Mouse (Mus musculus): ENCODE data around the gene Vsir.
A peak's percentile ranks its signal among the peaks of the same experiment; 100 is the strongest.

Vsir gene

DNA sequence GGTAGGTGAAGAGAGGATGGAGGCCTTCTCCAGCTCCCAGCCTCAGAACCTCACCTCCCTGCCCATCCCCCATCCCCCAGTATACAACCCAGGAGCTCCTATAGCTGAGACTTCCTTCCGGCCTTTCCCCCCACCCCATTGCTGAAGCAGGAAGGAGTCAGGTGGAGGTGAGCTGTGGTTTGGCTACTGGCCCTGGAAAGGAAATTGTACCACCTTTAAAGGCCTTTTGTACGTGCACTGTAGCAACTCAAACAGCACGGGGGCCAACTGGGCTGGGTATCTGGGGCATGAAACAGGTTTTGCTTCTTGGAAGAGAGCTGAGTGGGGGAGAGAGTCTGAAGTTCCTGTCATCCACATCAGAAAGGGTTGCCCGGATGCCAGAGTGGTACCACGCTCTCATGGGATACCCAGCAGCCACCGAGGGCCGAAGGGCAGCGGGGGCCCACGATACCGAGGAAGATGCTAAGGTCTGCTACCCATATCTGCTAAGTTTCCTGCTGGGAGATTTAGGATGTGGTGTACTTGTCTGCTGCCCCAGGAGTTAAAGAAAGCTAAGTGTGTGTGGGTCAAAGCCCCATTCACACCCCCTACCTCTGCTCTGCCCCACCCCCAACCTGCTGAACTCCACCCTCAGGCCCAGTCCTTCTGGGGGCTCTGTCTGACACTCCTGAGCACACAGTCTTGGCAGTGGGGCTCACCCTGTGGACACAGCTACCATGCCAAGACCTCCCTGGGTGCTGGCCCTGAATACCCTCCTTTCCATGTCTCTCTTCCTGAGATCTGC is 34.7 kb downstream of the Vsir start:
- DNase-seq (ENCODE audit: low spot score in 2 of 2): no peak

DNA sequence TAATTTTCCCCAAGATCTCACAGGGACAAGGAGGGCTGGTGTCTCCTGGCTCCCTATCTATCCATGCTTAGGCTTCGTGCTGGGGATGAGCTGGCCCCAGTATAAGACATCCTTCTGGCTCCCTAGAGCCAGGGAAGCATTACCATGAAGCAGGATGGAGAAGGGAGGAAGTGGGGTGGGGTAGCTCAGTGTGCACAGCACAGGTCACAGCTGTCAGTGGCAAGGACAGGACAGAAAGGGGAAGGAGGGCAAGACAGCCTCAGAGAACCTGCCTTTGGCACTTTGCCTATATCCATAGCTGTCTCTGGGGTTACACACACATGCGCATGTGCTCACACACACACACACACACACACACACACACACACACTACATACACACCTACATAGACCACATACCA is 41.7 kb downstream of the Vsir start:
- no peak for DNase-seq (ENCODE audit: low spot score in 2 of 2)

DNA sequence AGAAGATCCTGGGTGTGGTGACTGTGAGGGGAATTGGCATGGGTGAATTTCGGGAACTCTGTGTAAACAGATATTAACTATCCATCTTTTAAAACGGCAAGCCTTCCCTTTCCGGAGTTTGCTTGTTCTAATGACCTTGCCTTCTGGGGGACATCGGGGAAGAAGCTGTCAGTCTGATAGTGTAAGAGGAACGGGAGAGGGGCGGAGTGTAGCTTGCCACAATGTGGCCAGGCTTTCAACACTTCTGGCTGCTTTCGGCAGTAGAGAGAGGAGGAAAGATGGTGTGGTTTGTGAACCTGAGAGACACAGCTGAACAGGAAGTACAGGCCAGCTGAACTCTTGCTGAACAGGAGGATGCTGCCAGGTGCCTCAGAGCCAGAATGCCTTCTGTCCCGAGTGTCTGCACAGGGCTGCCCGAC is 42.8 kb downstream of the Vsir start:
- DNase-seq (ENCODE audit: low spot score in 2 of 2): no peak

DNA sequence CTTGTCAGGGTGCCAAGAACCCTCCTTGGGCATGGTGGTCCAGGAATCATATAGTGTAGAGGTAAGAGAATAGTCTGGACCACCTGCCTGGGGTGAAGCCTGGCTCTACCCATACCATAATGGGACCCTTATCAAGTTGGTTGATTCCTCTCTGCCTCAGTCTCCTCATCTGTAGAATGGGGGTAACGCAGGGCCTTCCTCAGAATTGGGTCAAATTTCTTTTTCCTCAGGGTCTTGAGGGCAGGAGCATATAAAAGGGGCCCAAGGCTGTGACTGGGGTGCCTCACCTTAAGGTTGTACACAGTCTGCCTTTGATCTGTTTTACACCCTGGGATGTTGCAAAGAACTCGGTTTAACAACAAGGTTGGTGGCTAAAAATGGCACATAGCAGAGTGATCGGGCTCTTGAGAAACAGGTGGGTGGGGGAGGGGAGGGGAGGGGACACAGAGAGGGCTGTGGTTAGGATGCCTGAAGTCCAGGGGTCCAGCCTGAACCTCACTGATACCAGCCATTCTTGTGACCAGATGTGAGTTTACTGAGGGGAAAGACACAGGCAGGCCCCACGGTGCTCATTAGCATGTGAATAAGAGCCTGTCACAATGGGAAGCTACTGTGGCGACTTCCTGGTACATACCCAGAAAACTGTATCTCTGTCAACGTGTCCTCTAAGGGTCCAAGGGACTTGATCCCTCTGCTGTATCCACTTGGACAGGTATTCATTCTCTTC is 43.7 kb downstream of the Vsir start:
- DNase-seq (ENCODE audit: low spot score in 2 of 2): no peak

DNA sequence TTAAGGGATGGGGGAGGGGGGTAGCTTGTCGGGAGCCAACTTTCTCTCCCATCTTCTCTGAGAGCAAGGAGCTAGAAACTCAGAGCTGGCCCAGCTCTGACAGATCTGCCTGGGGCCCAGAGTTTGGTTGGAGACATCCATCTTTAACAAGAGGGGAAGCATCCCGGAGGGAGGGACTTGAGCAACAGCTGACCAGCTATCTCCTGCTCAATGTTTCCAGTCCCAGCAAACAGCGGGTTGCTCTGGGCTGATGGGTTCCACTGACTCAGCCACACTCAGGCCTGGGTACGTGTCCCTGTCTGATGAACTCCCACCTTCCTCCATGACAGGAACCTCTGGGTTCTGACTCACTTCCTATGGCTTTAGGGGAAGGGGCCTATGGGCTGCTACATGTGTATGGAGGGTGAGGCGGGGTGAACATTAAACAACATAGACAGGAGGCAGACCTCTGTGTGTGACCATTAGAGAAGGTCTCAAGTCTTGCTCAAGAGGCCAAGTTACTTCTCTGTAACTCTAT is 44.3 kb downstream of the Vsir start:
- DNase-seq (ENCODE audit: low spot score in 2 of 2): no peak

DNA sequence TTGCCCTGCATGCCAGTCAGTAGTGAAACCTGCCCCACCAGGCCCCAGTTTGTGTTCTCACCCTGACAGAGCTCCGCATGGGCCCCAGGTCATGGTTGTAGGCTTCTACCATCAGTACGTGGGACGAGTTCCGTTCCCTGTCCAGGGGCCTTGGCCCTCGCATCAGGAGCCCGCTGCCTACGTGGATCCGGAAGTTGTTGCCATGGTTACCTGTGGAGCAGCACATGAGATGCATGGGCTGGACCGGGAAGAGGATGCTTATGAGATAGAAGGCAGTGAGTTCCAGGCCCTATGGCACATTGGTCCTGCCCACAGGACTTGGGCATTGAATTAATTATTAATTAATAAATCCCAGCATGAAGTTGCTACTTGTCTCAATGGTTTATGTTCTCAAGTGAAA is 45.0 kb downstream of the Vsir start:
- DNase-seq (ENCODE audit: low spot score in 2 of 2): no peak

DNA sequence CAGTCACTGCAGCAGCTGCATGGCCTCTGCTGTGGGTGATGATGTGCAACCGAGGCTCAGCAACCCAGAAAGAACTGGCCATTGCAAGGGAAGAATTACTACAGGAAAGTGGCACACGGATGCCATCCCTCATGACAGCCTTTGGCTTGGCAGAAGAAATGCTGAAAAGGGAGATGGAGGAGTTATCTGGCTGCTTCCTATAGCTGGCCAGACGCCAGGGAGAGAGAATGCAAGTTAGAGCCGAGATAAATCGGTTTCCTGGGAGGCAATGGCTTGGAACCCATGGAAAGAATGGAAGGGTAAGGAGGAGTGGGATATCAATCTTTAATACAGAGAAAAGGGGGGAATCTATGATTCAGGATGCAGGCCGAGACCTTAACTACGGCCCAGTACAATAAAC is 48.3 kb downstream of the Vsir start:
- no peak for DNase-seq (ENCODE audit: low spot score in 2 of 2)

DNA sequence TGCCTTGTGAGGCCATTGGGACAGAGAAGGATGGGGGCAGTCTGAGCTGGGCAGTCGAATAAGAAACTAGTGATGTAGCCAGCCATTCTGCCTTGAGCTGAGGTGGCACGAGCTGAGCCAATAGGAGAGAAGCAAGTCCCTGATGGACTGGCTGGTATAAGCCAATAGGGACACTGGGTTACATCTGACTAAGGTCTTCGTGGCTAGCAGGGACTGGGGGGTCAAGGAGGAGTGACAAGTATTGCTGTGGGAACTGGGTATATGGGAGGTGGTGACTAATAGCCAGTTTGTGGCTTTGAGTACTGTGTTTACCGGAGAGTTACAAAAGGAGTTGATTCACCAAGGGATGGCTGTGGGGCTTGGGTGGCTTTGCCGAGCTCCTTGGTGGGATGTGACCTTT is 49.0 kb downstream of the Vsir start:
- DNase-seq (ENCODE audit: low spot score in 2 of 2): no peak

DNA sequence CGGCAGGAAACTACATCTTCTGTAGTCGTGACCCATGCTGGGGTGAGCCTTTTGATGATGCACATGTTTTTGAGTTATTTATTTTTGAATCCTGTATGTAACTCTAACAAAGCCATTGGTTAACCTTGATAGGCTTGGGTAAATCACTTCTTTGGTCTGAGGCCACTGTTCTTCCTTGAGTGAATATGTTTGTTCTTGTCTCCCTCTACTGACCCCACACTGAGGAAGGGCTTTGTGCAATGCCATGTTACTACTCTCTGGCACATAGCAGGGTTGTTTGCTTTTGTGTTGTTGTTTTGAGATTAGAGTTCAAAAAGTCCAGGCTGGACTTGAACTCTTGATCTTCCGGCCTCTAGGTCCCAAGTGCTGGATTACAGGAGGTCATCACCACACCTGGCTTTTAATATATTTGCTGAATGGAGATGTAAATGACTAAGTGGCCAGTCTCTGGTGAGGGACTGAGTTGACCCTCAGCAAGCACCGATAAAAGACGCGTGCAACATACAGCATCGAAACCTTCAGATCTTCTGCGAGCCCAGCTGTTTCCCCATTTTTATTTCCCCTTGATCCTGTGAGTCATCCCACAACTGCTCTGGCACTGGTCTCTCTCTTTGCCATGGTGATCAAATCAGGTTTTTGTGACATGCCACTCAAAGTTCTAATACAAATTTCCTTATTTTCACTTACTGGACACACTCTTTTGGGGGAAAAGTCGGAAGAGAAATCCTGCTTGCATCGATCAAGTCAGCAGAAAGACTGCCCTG is 51.6 kb downstream of the Vsir start:
- no peak for DNase-seq (ENCODE audit: low spot score in 2 of 2)

DNA sequence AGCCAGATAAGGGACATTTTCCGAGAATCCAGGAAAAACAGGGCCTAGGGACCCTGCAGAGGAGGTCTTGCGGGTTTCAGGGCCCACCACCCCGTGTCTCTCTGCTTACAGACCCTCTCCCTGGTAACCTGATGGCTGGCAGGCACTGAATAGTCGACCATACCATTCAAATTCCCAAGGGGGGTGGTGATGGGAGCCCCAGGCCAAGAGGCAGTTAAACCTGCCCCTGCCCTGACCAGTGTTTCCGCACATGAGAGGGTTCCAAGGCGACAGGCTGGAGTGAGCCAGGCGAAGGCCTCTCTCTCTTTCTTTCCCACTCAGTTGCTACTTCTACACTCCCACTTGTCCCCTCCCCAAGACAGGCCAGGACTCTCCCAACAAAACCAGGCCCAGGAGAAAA is 52.8 kb downstream of the Vsir start, which contains the start of gene Gm17455:
Gene Gm17455 (plus strand): TSS at position 278 of the 400 bp plus-strand sequence.
- no peak for DNase-seq (ENCODE audit: low spot score in 2 of 2)

DNA sequence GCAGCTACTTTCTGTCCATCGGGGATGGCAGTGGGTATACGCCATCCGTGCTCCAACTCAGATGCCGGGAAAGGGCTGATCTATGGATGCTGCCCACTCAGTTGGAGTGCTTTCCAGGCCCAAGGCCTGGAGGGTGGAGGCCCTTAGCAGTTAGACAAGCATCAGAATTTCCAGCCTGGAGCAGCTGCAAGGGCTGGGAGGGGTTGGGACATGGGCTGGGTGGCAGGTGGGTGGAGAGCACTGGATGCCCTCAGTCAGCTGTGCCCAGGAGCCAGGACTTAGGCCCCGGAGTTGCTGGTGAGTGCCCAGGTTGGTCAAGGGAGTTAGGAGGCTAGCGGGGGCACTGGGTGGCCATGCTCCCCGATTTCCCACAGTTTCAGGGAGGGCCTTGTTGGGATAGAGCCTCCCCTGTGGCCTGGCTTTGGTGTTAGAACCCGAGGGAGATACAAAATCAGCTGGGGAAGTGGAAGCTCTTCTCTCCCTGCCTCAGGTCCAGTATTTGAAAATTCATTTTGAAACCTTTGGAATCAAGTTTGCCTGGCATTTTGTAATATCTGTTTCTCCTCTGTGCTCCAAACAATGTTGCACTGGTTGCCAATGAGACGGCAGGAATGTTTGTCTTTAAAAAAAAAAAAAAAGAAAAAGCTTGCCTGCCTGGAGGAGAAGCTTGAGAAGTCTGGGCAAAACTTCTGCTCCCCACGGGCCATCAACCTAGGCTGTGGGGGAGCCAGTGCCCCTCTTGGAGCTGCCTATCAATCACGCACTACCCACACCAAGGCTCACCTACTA is 54.0 kb downstream of the Vsir start:
- no peak for DNase-seq (ENCODE audit: low spot score in 2 of 2)

DNA sequence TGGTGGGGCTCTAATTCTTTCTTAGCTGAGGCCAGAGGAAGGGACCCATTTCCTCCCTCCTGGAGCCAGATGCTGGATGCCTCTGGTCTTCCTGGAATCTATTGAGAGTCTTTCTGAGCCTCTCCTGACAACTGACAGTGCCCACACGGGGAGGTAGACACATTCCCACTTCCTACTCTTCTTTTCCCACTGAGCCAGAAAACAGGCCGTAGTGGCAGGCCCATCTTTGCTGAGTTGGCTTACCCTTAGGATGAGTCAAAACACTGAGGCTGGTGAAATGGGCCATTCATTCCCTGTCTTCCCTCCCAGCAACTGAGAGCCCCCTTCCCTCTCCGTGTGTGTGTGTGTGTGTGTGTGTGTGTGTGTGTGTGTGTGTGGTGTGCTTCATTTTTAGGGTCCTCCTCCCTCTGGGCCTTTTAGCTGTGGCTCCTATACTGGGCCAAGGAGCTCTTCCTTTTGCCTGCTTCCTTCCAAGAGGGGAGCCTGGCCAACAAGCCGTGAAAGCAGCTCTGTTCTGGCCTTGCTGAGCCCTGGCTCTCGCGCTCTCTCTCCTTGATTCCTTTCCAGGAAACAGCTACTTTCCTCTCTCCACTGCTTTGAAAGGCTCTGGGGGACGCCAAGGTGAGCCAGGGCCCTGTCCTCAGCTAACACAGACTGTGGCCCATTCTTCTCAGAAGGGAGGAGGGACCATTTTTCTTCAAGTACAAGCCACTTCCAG is 59.0 kb downstream of the Vsir start:
- no peak for DNase-seq (ENCODE audit: low spot score in 2 of 2)

DNA sequence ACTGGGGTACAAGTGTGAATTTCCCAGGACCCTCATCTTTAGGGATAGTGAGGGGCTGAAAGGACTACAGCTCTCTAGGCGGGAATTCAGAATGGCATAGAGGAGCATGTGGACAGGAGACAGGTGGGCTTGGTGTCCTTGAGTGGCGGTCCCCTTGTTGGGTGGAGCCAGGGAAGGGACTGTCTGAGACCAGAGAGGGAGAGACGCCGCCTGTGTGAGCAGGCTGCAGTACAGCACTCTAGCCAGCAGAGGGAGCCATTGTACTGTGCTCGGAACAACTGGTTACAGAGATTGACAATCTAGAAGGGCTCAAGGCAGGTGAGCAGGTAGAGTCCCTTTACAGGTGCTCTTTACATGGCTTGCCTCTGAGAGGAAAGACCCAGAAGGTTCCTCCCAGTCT is 61.2 kb downstream of the Vsir start:
- DNase-seq (ENCODE audit: low spot score in 2 of 2): peak; percentile 31 to 52

DNA sequence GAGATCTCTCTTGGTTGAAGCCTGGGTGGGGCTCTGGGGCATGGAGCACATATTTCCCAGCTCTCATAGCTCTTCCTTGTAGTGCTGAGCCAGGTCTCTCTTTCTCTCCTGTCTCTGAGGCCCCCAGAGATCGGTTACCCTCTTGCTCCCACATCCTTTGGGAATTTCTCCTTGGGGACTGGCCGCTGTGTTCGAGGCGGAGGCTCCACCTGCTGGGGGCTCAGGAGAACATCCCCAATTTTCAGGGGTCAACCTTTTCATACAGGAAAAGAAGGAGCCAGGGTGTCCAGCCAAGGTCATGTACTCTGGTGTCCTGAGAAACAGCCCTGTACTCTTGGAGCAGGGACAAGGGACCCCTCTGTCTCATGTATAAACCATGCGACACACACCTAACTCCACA is 65.1 kb downstream of the Vsir start:
- DNase-seq (ENCODE audit: low spot score in 2 of 2): no peak

DNA sequence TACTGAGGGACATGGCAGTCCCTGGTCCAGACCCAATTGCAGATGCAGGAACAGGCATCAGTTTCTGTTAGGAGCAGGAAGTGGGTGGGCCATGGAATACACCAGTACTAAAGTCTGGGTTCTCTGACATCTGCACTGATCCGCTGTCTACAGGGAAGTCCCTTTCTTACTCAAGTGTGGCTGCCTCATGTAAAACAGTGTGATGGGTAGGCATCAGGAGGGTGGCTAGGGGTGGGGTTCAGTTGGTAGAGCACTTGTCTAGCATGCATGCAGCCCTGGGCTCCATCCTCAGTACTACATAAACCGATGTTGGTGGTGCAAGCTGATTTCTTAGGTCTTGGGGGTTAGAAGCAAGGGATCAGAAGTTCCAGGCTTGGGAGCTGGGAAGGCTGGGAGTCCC is 67.1 kb downstream of the Vsir start:
- no peak for DNase-seq (ENCODE audit: low spot score in 2 of 2)

DNA sequence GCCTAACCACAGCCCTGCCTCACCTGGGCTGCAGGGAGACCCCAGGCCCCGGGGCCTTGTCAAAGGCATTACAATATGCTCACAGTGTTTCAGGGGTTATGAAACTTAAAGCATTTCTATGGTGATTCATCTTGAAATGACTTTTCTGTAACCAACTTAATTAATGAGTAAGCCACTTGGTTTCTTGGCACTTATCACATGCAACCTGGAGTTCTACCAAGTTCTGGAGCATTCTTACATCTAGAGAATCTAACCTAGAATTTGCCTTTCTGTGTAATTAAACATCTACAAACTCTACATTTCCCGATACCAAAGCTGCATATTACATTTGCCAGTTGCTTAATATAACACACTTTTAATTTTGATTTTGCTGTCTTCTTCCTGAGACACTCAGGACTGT is 70.4 kb downstream of the Vsir start:
- no peak for DNase-seq (ENCODE audit: low spot score in 2 of 2)

DNA sequence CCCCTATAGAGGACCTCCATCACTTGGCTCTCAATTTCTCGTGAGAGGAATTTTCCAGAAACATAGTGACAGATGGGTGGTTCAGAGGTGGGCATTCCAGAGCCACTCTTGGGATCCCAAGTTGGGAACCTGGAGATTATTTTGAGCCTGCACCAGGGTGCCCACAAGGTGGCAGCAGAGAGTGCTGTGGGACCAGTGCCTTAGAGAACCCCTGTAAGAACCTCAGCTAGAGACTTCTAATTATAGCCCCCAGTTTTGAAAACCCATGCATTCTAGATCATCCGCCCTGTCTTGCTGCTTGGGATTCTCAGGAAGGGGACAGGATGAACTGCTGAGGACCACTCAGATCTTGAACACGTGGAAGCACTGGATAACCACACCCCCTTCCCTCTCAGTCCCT is 71.5 kb downstream of the Vsir start:
- DNase-seq (ENCODE audit: low spot score in 2 of 2): peak in 1 of 2 experiments; percentile 53

DNA sequence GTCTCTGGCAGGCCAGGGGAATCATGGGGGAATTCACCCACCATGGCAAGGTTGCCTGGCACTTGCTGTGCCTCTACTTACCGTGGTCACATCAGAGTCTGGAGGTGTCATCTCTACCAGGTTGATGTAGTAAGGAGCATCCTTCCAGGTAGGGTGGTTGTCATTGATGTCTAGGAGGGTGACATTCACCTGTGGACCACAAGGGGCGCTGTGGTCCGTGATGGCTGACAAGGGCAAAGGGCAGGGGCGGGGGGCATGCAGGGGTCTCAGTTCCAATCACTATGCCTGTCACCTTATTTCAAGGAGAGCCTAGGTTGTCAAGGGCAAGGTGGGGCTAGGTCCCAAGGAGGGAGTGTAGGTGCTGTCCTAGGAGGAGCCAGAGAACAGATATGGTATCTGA is 73.0 kb downstream of the Vsir start:
- no peak for DNase-seq (ENCODE audit: low spot score in 2 of 2)

Data from urinary bladder, adult 18-20 months (tissue).